Mouse (Mus musculus) spleen, postnatal 36 days (tissue): Measurements from ENCODE around the gene Ltbp4.

ENCODE experiments used
- DNase-seq, 2 experiments: peaks; one replicate each; pipeline ENCODE4 v3.0.0; 2022; ENCODE audit warnings: low spot score in 2 of 2, mixed read lengths in 1 of 2

Ltbp4 gene

DNA sequence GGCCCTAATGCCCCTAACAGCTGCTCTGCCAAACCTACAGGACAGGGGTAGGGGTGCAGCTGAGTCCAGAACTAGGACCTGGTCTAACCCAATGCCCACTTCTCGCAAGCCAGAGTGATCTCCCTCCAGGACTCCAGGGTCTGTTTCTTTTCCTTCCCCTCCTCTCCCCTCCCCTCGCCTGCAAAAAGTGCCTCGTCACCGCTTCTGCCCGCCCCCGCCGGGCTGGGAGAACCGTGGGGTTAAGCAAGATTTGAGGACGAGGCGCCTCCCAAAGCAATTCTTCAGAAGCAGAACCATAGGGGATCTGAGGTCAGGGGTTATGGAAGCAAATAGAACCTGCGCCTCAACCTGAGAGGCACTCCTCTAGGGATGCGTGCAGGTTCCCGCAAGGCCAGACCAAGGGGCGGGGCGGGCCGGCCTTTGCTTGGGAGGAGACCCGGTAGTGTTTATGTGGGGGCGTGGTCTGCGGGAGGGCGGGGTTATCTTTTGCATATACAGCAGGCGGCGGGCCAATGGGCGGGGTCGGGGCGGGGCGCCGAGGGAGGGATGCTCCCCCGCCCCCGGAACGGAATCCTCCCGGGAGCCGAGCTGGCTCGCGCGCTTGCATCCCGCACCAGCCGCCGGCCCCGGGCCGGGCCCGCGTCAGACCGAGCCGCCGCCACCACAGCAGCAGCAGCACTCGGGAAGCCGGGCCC is 79.1 kb downstream of the Ltbp4 start, which contains the start of gene Numbl:
Gene Numbl, plus strand, starts transcription at position 229 of the 695 bp plus-strand sequence.
- DNase-seq = peak; percentile 86 to 92

DNA sequence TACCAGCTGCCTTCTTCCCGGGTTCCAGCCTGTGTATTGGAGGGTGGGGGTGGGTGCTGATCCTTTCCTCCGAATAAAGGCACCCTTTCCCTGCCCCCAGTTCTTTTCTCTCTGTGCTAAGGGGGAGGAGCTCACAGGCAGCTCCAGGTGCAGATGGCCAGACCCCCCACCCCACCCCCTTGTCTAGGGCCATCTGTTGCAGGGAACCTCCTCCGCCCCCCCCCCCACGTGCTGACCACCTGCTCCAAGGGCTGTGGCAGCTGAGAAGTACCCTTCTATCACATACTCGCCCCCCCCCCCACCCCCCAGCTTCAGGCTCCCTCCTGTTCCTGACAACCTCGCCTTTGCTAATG is 79.7 kb downstream of the Ltbp4 start:
- no peak for DNase-seq

- DNase-seq = peak in 1 of 2 experiments; percentile 22
Observed at GRCm38 (mm10) chr7:27257046-27257851, 80.2 kb downstream of the Ltbp4 start.

- no peak for DNase-seq
Observed at GRCm38 (mm10) chr7:27255721-27256120, 81.8 kb downstream of the Ltbp4 start.
